Mouse (Mus musculus) midbrain, embryonic 15.5 days (tissue): ENCODE measurements around the gene Gm45717. TPM values are rescaled to one million over a fixed set of nuclear protein-coding genes. Genes with fewer than 3 reads are reported as not detected.
A peak's percentile ranks its signal among the peaks of the same experiment; 100 is the strongest.

Experiments used
- ATAC-seq: fragments of 200-750 bp; cut with Nextera tagmentation; replicated peaks from 2 replicates; pipeline ENCODE4 v1.8.0; 2017; ENCODE audit warnings: moderate TSS enrichment
- H3K27ac ChIP-seq: fragments of 300-500 bp; sonication (generic); 2 replicates; pipeline ENCODE4 v1.5.1; 2015; ENCODE audit warnings: mild to moderate bottlenecking, inconsistent platforms
- H3K27me3 ChIP-seq: fragments of 300-500 bp; sonication (generic); replicated peaks from 2 replicates; pipeline ENCODE4 v1.6.1; 2015; ENCODE audit warnings: inconsistent platforms
- H3K36me3 ChIP-seq: fragments of 300-500 bp; sonication (generic); replicated peaks from 2 replicates; pipeline ENCODE4 v1.6.1; 2015; ENCODE audit warnings: inconsistent platforms
- H3K4me1 ChIP-seq: fragments of 300-500 bp; sonication (generic); 2 replicates; pipeline ENCODE4 v1.6.1; 2015; ENCODE audit warnings: inconsistent platforms
- H3K4me2 ChIP-seq: fragments of 300-500 bp; sonication (generic); 2 replicates; pipeline ENCODE4 v1.6.1; 2015; ENCODE audit warnings: inconsistent platforms, mild to moderate bottlenecking, moderate library complexity
- H3K4me3 ChIP-seq: fragments of 300-500 bp; sonication (generic); 2 replicates; pipeline ENCODE4 v1.5.1; 2015; ENCODE audit warnings: mild to moderate bottlenecking, inconsistent platforms
- H3K9ac ChIP-seq: fragments of 300-500 bp; sonication (generic); 2 replicates; pipeline ENCODE4 v1.6.1; 2015; ENCODE audit warnings: mild to moderate bottlenecking, inconsistent platforms
- H3K9me3 ChIP-seq: fragments of 300-500 bp; sonication (generic); 2 replicates; pipeline ENCODE4 v1.6.1; 2016; ENCODE audit warnings: inconsistent platforms
- WGBS: fragments of 180-500 bp; shearing (Covaris S2); methylation state at CpG from one replicate; pipeline ENCODE4 v1.1.7; 2015; ENCODE audit warnings: mixed read lengths; 5-methylcytosine and 5-hydroxymethylcytosine counted together
- polyA plus RNA-seq: library from polyadenylated mRNA; unstranded; fragments of >200 nt; fragmentation: Nextera tagmentation; extraction: Ambion mirVana; gene quantifications from 2 replicates; pipeline ENCODE4 v1.2.1, GENCODE M21; 2015

Gm45717 gene
- polyA plus RNA-seq, 1 experiment from 2014 or later = not detected

- H3K4me1 ChIP-seq = peaks cover 15% of the 10 kb centered on the region
- H3K9me3 ChIP-seq = no peaks in the 10 kb centered on the region
- no peak for ATAC-seq
- H3K9ac ChIP-seq = no peak overlapping the region
- no peak overlapping the region for H3K4me2 ChIP-seq
- H3K4me3 ChIP-seq = no peak overlapping the region
- no peaks in the 10 kb centered on the region for H3K36me3 ChIP-seq
- H3K27ac ChIP-seq = no peak overlapping the region
- 86% methylated on average over 6 of the region's 6 CpGs for WGBS
- H3K27me3 ChIP-seq = peaks cover 29% of the 10 kb centered on the region
Measured at GRCm38 (mm10) chr7:140927181-140927580, 28.6 kb downstream of the Gm45717 start.

GRCm38 (mm10) chr7:140923070-140923775 lies 32.5 kb downstream of the Gm45717 start:
- 23% methylated on average over 30 of the region's 30 CpGs for WGBS
- peak overlapping the region; percentile 35; the same call in 1 of the 2 replicates for H3K9ac ChIP-seq
- no peak overlapping the region for H3K27ac ChIP-seq
- H3K27me3 ChIP-seq = peaks cover 63% of the 10 kb centered on the region
- no peaks in the 10 kb centered on the region for H3K36me3 ChIP-seq
- 0 out of 2 replicates have a peak, but pooled peaks have one; percentile 24 for ATAC-seq
- peaks cover 19% of the 10 kb centered on the region for H3K4me1 ChIP-seq
- H3K4me3 ChIP-seq = peak overlapping the region; percentile 48
- peak overlapping the region; percentile 97 for H3K4me2 ChIP-seq
- H3K9me3 ChIP-seq = no peaks in the 10 kb centered on the region

GRCm38 (mm10) chr7:140922398-140923069 lies 33.2 kb downstream of the Gm45717 start:
- peak; percentile 50 for ATAC-seq
- H3K27ac ChIP-seq = no peak overlapping the region
- H3K27me3 ChIP-seq = peaks cover 63% of the 10 kb centered on the region
- WGBS = under 1% methylated on average over 49 of the region's 49 CpGs
- peak overlapping the region; percentile 35 for H3K9ac ChIP-seq
- peak overlapping the region; percentile 97 for H3K4me2 ChIP-seq
- H3K9me3 ChIP-seq = no peaks in the 10 kb centered on the region
- no peaks in the 10 kb centered on the region for H3K36me3 ChIP-seq
- peak overlapping the region; percentile 48 for H3K4me3 ChIP-seq
- peaks cover 19% of the 10 kb centered on the region for H3K4me1 ChIP-seq

- H3K4me2 ChIP-seq = peak overlapping the region; percentile 97
Measured at GRCm38 (mm10) chr7:140921225-140921975, 34.3 kb downstream of the Gm45717 start.

GRCm38 (mm10) chr7:140920418-140921029 lies 35.2 kb downstream of the Gm45717 start, which contains the start of gene Nlrp6:
Gene Nlrp6 (plus strand): TSS chr7:140920902.
- H3K27me3 ChIP-seq = peaks cover 63% of the 10 kb centered on the region

More at GRCm38 (mm10) chr7:140921225-140921975, 34.3 kb downstream of the Gm45717 start:
- no peak overlapping the region for H3K27ac ChIP-seq
- peaks cover 19% of the 10 kb centered on the region for H3K4me1 ChIP-seq
- peaks cover 63% of the 10 kb centered on the region for H3K27me3 ChIP-seq
- H3K4me3 ChIP-seq = no peak overlapping the region; the same call in 1 of the 2 replicates
- H3K9me3 ChIP-seq = no peaks in the 10 kb centered on the region
- H3K36me3 ChIP-seq = no peaks in the 10 kb centered on the region
- ATAC-seq = no peak
- no peak overlapping the region for H3K9ac ChIP-seq
- WGBS = 27% methylated on average over 22 of the region's 22 CpGs

DNA sequence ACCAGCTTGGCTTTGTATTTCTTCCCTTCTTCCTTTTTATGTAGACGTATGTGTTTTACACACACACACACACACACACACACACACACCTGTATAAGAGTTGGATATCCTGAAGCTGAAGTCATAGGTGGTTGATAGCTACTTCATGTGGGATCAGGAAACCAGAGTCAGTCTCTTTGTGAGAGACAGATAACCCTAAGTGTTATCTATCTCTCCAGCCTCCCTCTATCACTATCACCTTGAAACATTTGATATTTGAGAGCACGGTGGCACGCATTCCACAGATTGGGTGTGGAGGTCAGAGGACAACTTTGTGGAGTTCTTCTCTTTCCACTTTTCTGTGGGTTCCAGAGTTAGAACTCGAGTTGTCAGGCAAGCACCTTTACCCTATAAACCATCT lies 35.8 kb downstream of the Gm45717 start:
- peaks cover 61% of the 10 kb centered on the region for H3K27me3 ChIP-seq
- peaks cover 19% of the 10 kb centered on the region for H3K4me1 ChIP-seq
- ATAC-seq = no peak
- H3K9ac ChIP-seq = no peak overlapping the region
- H3K36me3 ChIP-seq = no peaks in the 10 kb centered on the region
- no peak overlapping the region for H3K4me2 ChIP-seq
- H3K27ac ChIP-seq = no peak overlapping the region
- H3K9me3 ChIP-seq = no peaks in the 10 kb centered on the region
- H3K4me3 ChIP-seq = no peak overlapping the region
- 78% methylated on average over 4 of the region's 4 CpGs for WGBS

More at GRCm38 (mm10) chr7:140920418-140921029, 35.2 kb downstream of the Gm45717 start, which contains the start of gene Nlrp6:
- H3K9ac ChIP-seq = no peak within 1 kb of the TSS
- H3K4me3 ChIP-seq = no peak within 1 kb of the TSS
- H3K4me2 ChIP-seq = peak within 1 kb of the TSS; percentile 97; the same call in 1 of the 2 replicates
- WGBS = 76% methylated on average over 8 of the region's 8 CpGs
- no peak within 1 kb of the TSS for H3K27ac ChIP-seq
- no peaks in the 10 kb centered on the region for H3K9me3 ChIP-seq
- peaks cover 19% of the 10 kb centered on the region for H3K4me1 ChIP-seq
- no peak for ATAC-seq
- no peaks in the 10 kb centered on the region for H3K36me3 ChIP-seq

DNA sequence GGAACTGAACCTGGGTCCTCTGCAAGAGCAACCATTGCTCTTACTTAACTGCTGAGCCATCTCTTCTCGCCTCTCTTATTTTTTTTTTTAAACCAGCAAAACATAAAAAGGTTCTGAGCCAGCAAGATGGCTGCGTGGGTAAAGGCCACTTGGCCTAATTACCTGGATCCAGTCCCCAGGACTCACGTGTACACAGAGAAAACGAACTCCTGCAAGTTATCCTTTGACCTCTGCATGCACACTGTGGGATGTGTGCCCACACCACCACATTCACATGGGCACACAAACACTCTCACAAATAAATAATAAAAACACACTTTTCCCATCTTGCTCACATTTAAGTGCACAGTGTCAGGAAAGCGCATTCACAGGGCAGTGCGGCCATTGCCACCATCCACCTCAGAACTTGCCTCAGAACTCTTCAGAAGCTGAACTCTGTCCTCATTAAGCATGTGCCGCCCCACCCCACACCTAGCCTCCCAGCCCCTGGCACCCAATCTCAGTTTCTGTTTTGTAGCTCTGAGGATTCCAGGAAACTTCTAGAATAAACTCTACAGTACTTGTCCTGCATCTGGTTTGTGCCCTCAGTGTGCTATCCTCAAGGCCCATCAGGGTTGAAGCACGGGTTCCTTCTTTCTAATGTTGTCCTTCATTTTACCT lies 41.6 kb downstream of the Gm45717 start:
- Histone ChIP-seq H3K9ac (no peak overlapping the region), H3K4me3 (no peak overlapping the region), H3K36me3 (no peaks in the 10 kb centered on the region), H3K4me2 (no peak overlapping the region), H3K9me3 (no peaks in the 10 kb centered on the region), H3K27me3 (peaks cover 3% of the 10 kb centered on the region; the same call in 1 of the 2 replicates), H3K27ac (no peak overlapping the region), H3K4me1 (no peaks in the 10 kb centered on the region)
- no peak for ATAC-seq
- WGBS = 85% methylated on average over 8 of the region's 8 CpGs

GRCm38 (mm10) chr7:140912846-140913482 lies 42.8 kb downstream of the Gm45717 start:
- no peak overlapping the region for H3K4me3 ChIP-seq
- no peak for ATAC-seq
- no peak overlapping the region for H3K4me2 ChIP-seq
- no peak overlapping the region for H3K9ac ChIP-seq
- no peaks in the 10 kb centered on the region for H3K27me3 ChIP-seq
- H3K36me3 ChIP-seq = no peaks in the 10 kb centered on the region
- no peak overlapping the region for H3K27ac ChIP-seq
- 83% methylated on average over 5 of the region's 5 CpGs for WGBS
- peaks cover 4% of the 10 kb centered on the region for H3K4me1 ChIP-seq
- no peaks in the 10 kb centered on the region for H3K9me3 ChIP-seq

GRCm38 (mm10) chr7:140912293-140912692 lies 43.4 kb downstream of the Gm45717 start:
- Histone ChIP-seq H3K4me3 (no peak overlapping the region), H3K27ac (no peak overlapping the region), H3K4me1 (peaks cover 4% of the 10 kb centered on the region), H3K27me3 (no peaks in the 10 kb centered on the region), H3K36me3 (no peaks in the 10 kb centered on the region), H3K9me3 (no peaks in the 10 kb centered on the region), H3K4me2 (no peak overlapping the region), H3K9ac (no peak overlapping the region)
- no peak for ATAC-seq
- WGBS = 67% methylated on average over 3 of the region's 3 CpGs

GRCm38 (mm10) chr7:140908634-140909107 lies 47.1 kb downstream of the Gm45717 start:
- Histone ChIP-seq H3K4me3 (peak overlapping the region; percentile 36), H3K4me2 (peak overlapping the region; percentile 75), H3K9me3 (no peaks in the 10 kb centered on the region), H3K9ac (no peak overlapping the region; the same call in 1 of the 2 replicates), H3K27ac (no peak overlapping the region), H3K27me3 (no peaks in the 10 kb centered on the region), H3K4me1 (peaks cover 4% of the 10 kb centered on the region), H3K36me3 (no peaks in the 10 kb centered on the region)
- WGBS = 2% methylated on average over 19 of the region's 19 CpGs
- peak; percentile 79 for ATAC-seq

DNA sequence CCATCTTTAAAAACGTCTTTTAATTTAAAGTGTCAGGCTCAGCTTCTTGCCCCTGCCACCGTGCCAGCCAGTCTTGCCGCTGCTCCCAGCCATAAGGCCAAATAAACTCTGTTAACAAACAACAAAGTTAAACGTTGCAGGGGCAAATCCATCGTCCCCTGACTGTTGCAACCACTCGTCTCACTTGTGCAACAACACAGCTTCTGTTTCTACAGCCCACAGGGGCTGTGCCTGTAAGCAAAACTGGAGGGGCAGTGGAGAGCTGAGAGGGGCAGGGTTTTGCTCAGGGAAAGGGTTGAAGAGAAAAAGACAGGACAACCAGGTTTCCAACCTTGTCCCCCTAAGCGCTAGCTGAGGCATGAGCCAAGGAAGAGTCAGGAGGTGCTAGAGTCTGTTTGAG lies 47.6 kb downstream of the Gm45717 start:
- no peaks in the 10 kb centered on the region for H3K9me3 ChIP-seq
- H3K4me3 ChIP-seq = no peak overlapping the region
- H3K9ac ChIP-seq = no peak overlapping the region
- 53% methylated on average over 7 of the region's 7 CpGs for WGBS
- H3K27me3 ChIP-seq = no peaks in the 10 kb centered on the region
- H3K27ac ChIP-seq = no peak overlapping the region
- H3K4me1 ChIP-seq = peaks cover 4% of the 10 kb centered on the region
- no peak overlapping the region for H3K4me2 ChIP-seq
- no peaks in the 10 kb centered on the region for H3K36me3 ChIP-seq
- ATAC-seq = no peak
